Mouse (Mus musculus): ENCODE results near the gene Ddx20.

Ddx20 gene

GRCm38 (mm10) chr3:105666996-105667523 is 20.3 kb downstream of the Ddx20 start:
- no peak for DNase-seq (ENCODE audit: low spot score)

- DNase-seq (ENCODE audit: low spot score): no peak
Observed at GRCm38 (mm10) chr3:105665105-105665765, 22.1 kb downstream of the Ddx20 start.

- DNase-seq (ENCODE audit: low spot score): no peak
Observed at GRCm38 (mm10) chr3:105663043-105663442, 24.3 kb downstream of the Ddx20 start.

GRCm38 (mm10) chr3:105660530-105660929 is 26.8 kb downstream of the Ddx20 start:
- no peak for DNase-seq (ENCODE audit: low spot score)

- no peak for DNase-seq (ENCODE audit: low spot score)
Observed at GRCm38 (mm10) chr3:105655031-105655585, 32.3 kb downstream of the Ddx20 start.

- DNase-seq (ENCODE audit: low spot score): no peak
Observed at GRCm38 (mm10) chr3:105653544-105654380, 33.6 kb downstream of the Ddx20 start.

GRCm38 (mm10) chr3:105648889-105649567 is 38.3 kb downstream of the Ddx20 start:
- DNase-seq (ENCODE audit: low spot score): no peak

- DNase-seq (ENCODE audit: low spot score): no peak
Observed at GRCm38 (mm10) chr3:105643566-105643965, 43.8 kb downstream of the Ddx20 start.

GRCm38 (mm10) chr3:105642186-105642585 is 45.2 kb downstream of the Ddx20 start:
- DNase-seq (ENCODE audit: low spot score): no peak

- DNase-seq (ENCODE audit: low spot score): no peak
Observed at GRCm38 (mm10) chr3:105633021-105633420, 54.4 kb downstream of the Ddx20 start.

GRCm38 (mm10) chr3:105632296-105632695 is 55.1 kb downstream of the Ddx20 start:
- no peak for DNase-seq (ENCODE audit: low spot score)

Measured in urinary bladder, postnatal 10 days (tissue).